Mouse (Mus musculus) hindbrain, embryonic 14.5 days (tissue): ENCODE measurements around the gene Cfap157. TPM values are rescaled to one million over a fixed set of nuclear protein-coding genes. Genes with fewer than 3 reads are reported as not detected.

Experiments
- ATAC-seq: fragments of 200-750 bp; cut with Nextera tagmentation; 2 replicates; pipeline ENCODE4 v1.8.0; 2017; ENCODE audit warnings: moderate number of reproducible peaks, mild to moderate bottlenecking, moderate TSS enrichment, moderate library complexity; ENCODE audit not compliant: low FRiP score
- DNase-seq: peaks from one replicate; pipeline ENCODE4 v3.0.0-alpha.2; 2015; ENCODE audit warnings: low spot score
- H3K27ac ChIP-seq: fragments of 300-500 bp; sonication (generic); 2 replicates; pipeline ENCODE4 v1.5.1; 2014; ENCODE audit warnings: mild to moderate bottlenecking, moderate library complexity
- H3K27me3 ChIP-seq: fragments of 300-500 bp; sonication (generic); 2 replicates; pipeline ENCODE4 v1.6.1; 2014; ENCODE audit warnings: mild to moderate bottlenecking, low read length, mixed read lengths; ENCODE audit not compliant: control insufficient read depth, insufficient read depth
- H3K36me3 ChIP-seq: fragments of 300-500 bp; sonication (generic); replicated peaks from 2 replicates; pipeline ENCODE4 v1.6.1; 2014; ENCODE audit not compliant: control insufficient read depth, insufficient read depth
- H3K4me1 ChIP-seq: fragments of 300-500 bp; sonication (generic); replicated peaks from 2 replicates; pipeline ENCODE4 v1.6.1; 2014; ENCODE audit warnings: antibody characterized with exemption, low read length, mixed read lengths; ENCODE audit not compliant: control insufficient read depth, insufficient read depth
- H3K4me2 ChIP-seq: fragments of 300-500 bp; sonication (generic); replicated peaks from 2 replicates; pipeline ENCODE4 v1.6.1; 2014; ENCODE audit warnings: mild to moderate bottlenecking, moderate library complexity
- H3K4me3 ChIP-seq: fragments of 300-500 bp; sonication (generic); replicated peaks from 2 replicates; pipeline ENCODE4 v1.5.1; 2014; ENCODE audit warnings: mild to moderate bottlenecking, low read length
- H3K9ac ChIP-seq: fragments of 300-500 bp; sonication (generic); 2 replicates; pipeline ENCODE4 v1.6.1; 2014
- H3K9me3 ChIP-seq: fragments of 300-500 bp; sonication (generic); 2 replicates; pipeline ENCODE4 v1.6.1; 2016; ENCODE audit warnings: low read length; ENCODE audit not compliant: control insufficient read depth
- WGBS: fragments of 180-500 bp; shearing (Covaris S2); extraction: QIAGEN DNeasy Blood & Tissue Kit; methylation state at CpG from one replicate; pipeline ENCODE4 v1.1.7; 2014; 5-methylcytosine and 5-hydroxymethylcytosine counted together
- polyA plus RNA-seq: library from polyadenylated mRNA; unstranded; fragments of >200 nt; fragmentation: Nextera tagmentation; extraction: Ambion mirVana; gene quantifications from 2 replicates; pipeline ENCODE4 v1.2.1, GENCODE M21; 2014

Cfap157 gene
- polyA plus RNA-seq, 1 experiment from 2014 or later: 1.2 TPM

- Histone ChIP-seq H3K36me3 (no peaks in the 10 kb centered on the region), H3K4me3 (no peak overlapping the region), H3K9me3 (no peaks in the 10 kb centered on the region), H3K9ac (no peak overlapping the region), H3K27ac (no peak overlapping the region), H3K4me2 (no peak overlapping the region), H3K27me3 (no peaks in the 10 kb centered on the region), H3K4me1 (no peaks in the 10 kb centered on the region)
- DNase-seq: no peak
- no peak for ATAC-seq
- 52% methylated on average over 4 of the region's 4 CpGs for WGBS
These were observed 49.7 kb downstream of the Cfap157 start for GRCm38 (mm10) chr2:32734480-32734879.

- Histone ChIP-seq H3K4me2 (no peak overlapping the region), H3K27me3 (no peaks in the 10 kb centered on the region), H3K4me1 (no peaks in the 10 kb centered on the region), H3K9me3 (no peaks in the 10 kb centered on the region), H3K9ac (no peak overlapping the region), H3K4me3 (no peak overlapping the region), H3K27ac (no peak overlapping the region), H3K36me3 (no peaks in the 10 kb centered on the region)
- WGBS: 86% methylated on average over 6 of the region's 6 CpGs
- ATAC-seq (no peak), DNase-seq (no peak)
These were observed 51.5 kb downstream of the Cfap157 start for GRCm38 (mm10) chr2:32732695-32733094.

GRCm38 (mm10) chr2:32731911-32732310, 52.3 kb downstream of the Cfap157 start:
- Histone ChIP-seq H3K9ac (no peak overlapping the region), H3K4me1 (no peaks in the 10 kb centered on the region), H3K27ac (0 out of 2 replicates have a peak overlapping the region, but pooled peaks have one; percentile 51), H3K9me3 (no peaks in the 10 kb centered on the region), H3K4me3 (no peak overlapping the region), H3K36me3 (no peaks in the 10 kb centered on the region), H3K27me3 (no peaks in the 10 kb centered on the region), H3K4me2 (no peak overlapping the region)
- WGBS: 79% methylated on average over 4 of the region's 4 CpGs
- no peak for DNase-seq
- no peak for ATAC-seq

- no peak for ATAC-seq
- no peak for DNase-seq
- H3K27me3 ChIP-seq: no peaks in the 10 kb centered on the region
- H3K4me3 ChIP-seq: no peak overlapping the region
- no peaks in the 10 kb centered on the region for H3K36me3 ChIP-seq
- no peaks in the 10 kb centered on the region for H3K4me1 ChIP-seq
- H3K4me2 ChIP-seq: no peak overlapping the region
- no peaks in the 10 kb centered on the region for H3K9me3 ChIP-seq
- peak overlapping the region; percentile 26; the same call in 1 of the 2 replicates for H3K27ac ChIP-seq
- no peak overlapping the region for H3K9ac ChIP-seq
- WGBS: 46% methylated on average over 11 of the region's 11 CpGs
These were observed 53.4 kb downstream of the Cfap157 start for GRCm38 (mm10) chr2:32730854-32731253.

GRCm38 (mm10) chr2:32729547-32729946, 54.7 kb downstream of the Cfap157 start:
- Histone ChIP-seq H3K4me2 (0 out of 2 replicates have a peak overlapping the region, but pooled peaks have one; percentile 48), H3K4me1 (no peaks in the 10 kb centered on the region), H3K9ac (no peak overlapping the region), H3K9me3 (no peaks in the 10 kb centered on the region), H3K36me3 (no peaks in the 10 kb centered on the region), H3K4me3 (no peak overlapping the region), H3K27ac (no peak overlapping the region), H3K27me3 (no peaks in the 10 kb centered on the region)
- no peak for DNase-seq
- no peak for ATAC-seq
- 64% methylated on average over 4 of the region's 4 CpGs for WGBS

DNA sequence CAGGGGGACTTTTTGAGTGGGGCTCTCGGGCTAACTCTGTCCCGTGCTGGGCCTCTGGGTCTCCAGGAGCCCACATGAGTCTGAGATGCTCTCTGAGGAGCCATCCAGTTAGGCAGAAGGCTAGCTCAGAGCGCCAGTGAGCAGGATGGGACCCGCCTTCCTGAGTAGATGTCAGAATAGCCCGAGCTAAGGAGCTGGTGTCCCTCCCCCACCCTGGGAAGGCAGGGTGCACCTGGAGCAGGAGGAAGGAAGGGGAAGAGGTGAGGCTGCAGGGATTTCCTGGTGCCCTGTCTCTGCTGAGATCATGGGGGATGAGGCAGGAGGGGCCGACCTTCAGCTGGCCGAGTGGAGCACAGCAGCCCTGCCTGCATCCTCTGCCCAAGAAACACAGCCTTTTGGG, 55.8 kb downstream of the Cfap157 start:
- H3K27ac ChIP-seq: no peak overlapping the region
- WGBS: 53% methylated on average over 7 of the region's 7 CpGs
- H3K4me3 ChIP-seq: peak overlapping the region; percentile 24
- H3K9ac ChIP-seq: peak overlapping the region; percentile 11; the same call in 1 of the 2 replicates
- H3K36me3 ChIP-seq: no peaks in the 10 kb centered on the region
- DNase-seq: no peak
- no peak for ATAC-seq
- no peaks in the 10 kb centered on the region for H3K9me3 ChIP-seq
- no peaks in the 10 kb centered on the region for H3K4me1 ChIP-seq
- H3K4me2 ChIP-seq: peak overlapping the region; percentile 48; the same call in 1 of the 2 replicates
- no peaks in the 10 kb centered on the region for H3K27me3 ChIP-seq

DNA sequence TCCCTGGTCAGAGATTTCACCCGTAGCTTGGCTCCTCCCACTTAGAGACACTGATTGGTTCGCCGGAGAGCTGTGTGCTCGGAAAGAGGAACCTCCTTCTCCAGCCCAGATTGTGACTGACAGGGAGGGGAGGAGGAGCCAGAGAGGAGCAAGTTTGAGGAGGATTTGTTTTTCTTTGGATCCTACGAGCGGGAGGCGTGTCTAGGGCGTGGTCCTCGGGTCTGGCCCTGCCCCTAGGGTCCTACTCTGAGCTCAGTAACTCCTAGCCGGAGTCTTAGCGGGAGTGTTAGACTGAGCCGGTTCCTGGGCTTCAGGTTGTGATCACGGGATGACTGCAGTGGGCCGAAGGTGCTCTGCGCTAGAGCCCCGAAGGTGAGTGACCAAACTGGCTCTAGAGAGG, 56.8 kb downstream of the Cfap157 start:
- H3K4me3 ChIP-seq: peak overlapping the region; percentile 24
- peak; percentile 85 for DNase-seq
- peak overlapping the region; percentile 48 for H3K4me2 ChIP-seq
- ATAC-seq: peak; percentile 93
- H3K27me3 ChIP-seq: no peaks in the 10 kb centered on the region
- H3K27ac ChIP-seq: no peak overlapping the region
- H3K36me3 ChIP-seq: no peaks in the 10 kb centered on the region
- H3K4me1 ChIP-seq: no peaks in the 10 kb centered on the region
- peak overlapping the region; percentile 41; the same call in 1 of the 2 replicates for H3K9ac ChIP-seq
- under 1% methylated on average over 16 of the region's 16 CpGs for WGBS
- H3K9me3 ChIP-seq: no peaks in the 10 kb centered on the region

Other genes starting within 250 kb of the Cfap157 start
- gene Fam102a, start 249.1 kb downstream of the Cfap157 start, polyA plus RNA-seq: 7.8 and 8.3 TPM in 2 replicates
- 132 and 141 TPM in 2 replicates for gene Dpm2, start 213.6 kb downstream of the Cfap157 start, polyA plus RNA-seq
- gene Pip5kl1, start 209.6 kb downstream of the Cfap157 start, polyA plus RNA-seq: 11.6 and 12.6 TPM in 2 replicates
- gene 9430097D07Rik, start 208.7 kb downstream of the Cfap157 start, polyA plus RNA-seq: 0.48 and 0.81 TPM in 2 replicates
- 32.3 and 36.8 TPM in 2 replicates for gene St6galnac4, start 197.3 kb downstream of the Cfap157 start, polyA plus RNA-seq
- 8.5 and 9.3 TPM in 2 replicates for gene St6galnac6, start 184.7 kb downstream of the Cfap157 start, polyA plus RNA-seq
- 78.1 and 82.0 TPM in 2 replicates for gene Ak1, start 162.7 kb downstream of the Cfap157 start, polyA plus RNA-seq
- gene Eng, start 137.8 kb downstream of the Cfap157 start, polyA plus RNA-seq: 28.1 and 30.5 TPM in 2 replicates
- gene Fpgs, start 80.3 kb downstream of the Cfap157 start, polyA plus RNA-seq: 14.8 and 16.3 TPM in 2 replicates
- gene Cdk9, start 71.4 kb downstream of the Cfap157 start, polyA plus RNA-seq: 59.7 and 61.6 TPM in 2 replicates
- 43.5 and 47.9 TPM in 2 replicates for gene Sh2d3c, start 63.4 kb downstream of the Cfap157 start, polyA plus RNA-seq
- gene 6330409D20Rik, start 43.4 kb downstream of the Cfap157 start, polyA plus RNA-seq: 3.8 and 4.5 TPM in 2 replicates
- gene Tor2a, start 27.2 kb downstream of the Cfap157 start, polyA plus RNA-seq: 49.8 and 53.1 TPM in 2 replicates
- 0.52 and 0.74 TPM in 2 replicates for gene Ttc16, start 8.8 kb downstream of the Cfap157 start, polyA plus RNA-seq
- gene Ptrh1, start 8.6 kb downstream of the Cfap157 start, polyA plus RNA-seq: 4.3 and 5.1 TPM in 2 replicates
- gene Stxbp1, start 62.8 kb upstream of the Cfap157 start, polyA plus RNA-seq: 275 and 317 TPM in 2 replicates
- 16.8 and 19.4 TPM in 2 replicates for gene Fam129b, start 91.7 kb upstream of the Cfap157 start, polyA plus RNA-seq
- gene Rpl12, start 177.1 kb upstream of the Cfap157 start, polyA plus RNA-seq: 106 and 113 TPM in 2 replicates
- gene Lrsam1, start 177.2 kb upstream of the Cfap157 start, polyA plus RNA-seq: 20.2 and 22.4 TPM in 2 replicates
- 16.3 and 17.4 TPM in 2 replicates for gene Slc2a8, start 197.7 kb upstream of the Cfap157 start, polyA plus RNA-seq